27 mouse cellular contexts compared by ENCODE assay signal in genomic region chr2:6334011-6334410, GRCm38 (mm10). TPM values are rescaled to one million over a fixed set of nuclear protein-coding genes. Genes with fewer than 3 reads are reported as not detected.
DNase-seq lines count a peak whose midpoint lies in the region; ATAC-seq and TF ChIP-seq lines count a peak whose summit lies in the region.
"Had no signal": no experiment of that assay in that cellular context is flagged by ENCODE, and none has a peak within 500 bp of the region (broad histone marks: within the 10 kb centered on the region; RNA-seq: fewer than 3 reads in every experiment).

No protein-coding gene starts in this region.

- no peak for ATAC-seq in intestine, embryonic 16.5 days
- no peak for ATAC-seq in intestine, embryonic 15.5 days
- ATAC-seq in liver, postnatal 0 days = peak; percentile 84
- ATAC-seq: activated CD4-positive, CD25-positive, alpha-beta regulatory T cell, adult 4 months; midbrain, embryonic 16.5 days had no signal

- TF ChIP-seq CTCF in embryonic fibroblast, embryonic 13.5 days (IDR thresholded peaks at IDR 0.05; ENCODE audit: borderline replicate concordance, insufficient read depth, low read length) = no peak
- no peak for TF ChIP-seq CTCF in liver, postnatal 0 days (IDR thresholded peaks at IDR 0.05; ENCODE audit: low read depth)

- H3K27me3 ChIP-seq in intestine, embryonic 16.5 days (replicated peaks; ENCODE audit: control insufficient read depth, insufficient read depth, low read length) = no peaks in the 10 kb centered on the region
- H3K27me3 ChIP-seq in intestine, embryonic 15.5 days (replicated peaks) = no peaks in the 10 kb centered on the region
- H3K27me3 ChIP-seq in liver, postnatal 0 days (ENCODE audit: insufficient read depth, low read length) = no peaks in the 10 kb centered on the region
- H3K27me3 ChIP-seq: CH12.LX; embryonic facial prominence, embryonic 12.5 days; forebrain, embryonic 12.5 days; hindbrain, embryonic 13.5 days; neural tube, embryonic 15.5 days had no signal

- 71% methylated on average over 6 of the region's 6 CpGs for WGBS in intestine, embryonic 16.5 days
- 74% methylated on average over 6 of the region's 6 CpGs for WGBS in intestine, embryonic 15.5 days
- WGBS in liver, postnatal 0 days (ENCODE audit: insufficient replicate concordance) = 59% methylated on average over 6 of the region's 6 CpGs

- TF ChIP-seq EP300 in liver, postnatal 0 days (IDR thresholded peaks at IDR 0.05; ENCODE audit: low read depth) = no peak

- DNase-seq in kidney, postnatal 25 days = peak; percentile 41 to 64
- no peak for DNase-seq in kidney, postnatal 10 days
- DNase-seq in liver, postnatal 0 days = peak; percentile 52
- DNase-seq in thymus, postnatal 36 days = no peak
- DNase-seq: B cell, adult 2 months; cerebellum, adult 2 months; cerebellum, postnatal 25 days; heart, postnatal 36 days; right cerebral cortex, adult 18-20 months; right cerebral cortex, postnatal 4 days; thymus, postnatal 14 days had no signal

- no peak for TF ChIP-seq POLR2A in embryonic fibroblast, embryonic 13.5 days (IDR thresholded peaks at IDR 0.05; ENCODE audit: low read depth, low read length)

- H3K4me2 ChIP-seq in intestine, embryonic 16.5 days (ENCODE audit: low read depth, low read length) = no peak overlapping the region
- H3K4me2 ChIP-seq in intestine, embryonic 15.5 days (replicated peaks) = no peak overlapping the region
- no peak overlapping the region; the same call in 1 of the 2 replicates for H3K4me2 ChIP-seq in liver, postnatal 0 days (ENCODE audit: low read depth, low read length)
- H3K4me2 ChIP-seq: embryonic facial prominence, embryonic 12.5 days; forebrain, embryonic 12.5 days; hindbrain, embryonic 13.5 days; neural tube, embryonic 15.5 days had no signal

- H3K27ac ChIP-seq in intestine, embryonic 16.5 days (ENCODE audit: low read length) = peak overlapping the region; percentile 73
- H3K27ac ChIP-seq in intestine, embryonic 15.5 days = no peak overlapping the region
- H3K27ac ChIP-seq in embryonic fibroblast, embryonic 13.5 days (ENCODE audit: insufficient read depth, low read length) = 0 out of 2 replicates have a peak overlapping the region, but pooled peaks have one; percentile 26
- peak overlapping the region; percentile 83 for H3K27ac ChIP-seq in liver, postnatal 0 days (ENCODE audit: low read depth)
- H3K27ac ChIP-seq: embryonic facial prominence, embryonic 12.5 days; forebrain, embryonic 12.5 days; hindbrain, embryonic 13.5 days; layer of hippocampus, adult 2 months; limb, embryonic 10.5 days; liver, embryonic 14.5 days; midbrain, embryonic 10.5 days; neural tube, embryonic 15.5 days had no signal

- H3K4me1 ChIP-seq in intestine, embryonic 16.5 days (ENCODE audit: control insufficient read depth, insufficient read depth, low read length) = peaks cover 48% of the 10 kb centered on the region
- H3K4me1 ChIP-seq in intestine, embryonic 15.5 days (replicated peaks) = peaks cover 32% of the 10 kb centered on the region
- H3K4me1 ChIP-seq in embryonic fibroblast, embryonic 13.5 days (ENCODE audit: control insufficient read depth, insufficient read depth, low read length) = peaks cover 2% of the 10 kb centered on the region; the same call in 1 of the 2 replicates
- peaks cover 68% of the 10 kb centered on the region for H3K4me1 ChIP-seq in liver, postnatal 0 days (ENCODE audit: insufficient read depth)

- no peak overlapping the region for H3K4me3 ChIP-seq in intestine, embryonic 16.5 days (ENCODE audit: low read length)
- no peak overlapping the region for H3K4me3 ChIP-seq in intestine, embryonic 15.5 days (replicated peaks)
- H3K4me3 ChIP-seq in embryonic fibroblast, embryonic 13.5 days (ENCODE audit: insufficient read depth, low read length) = no peak overlapping the region
- H3K4me3 ChIP-seq in liver, postnatal 0 days (ENCODE audit: low read depth, low read length) = no peak overlapping the region
- H3K4me3 ChIP-seq: embryonic facial prominence, embryonic 12.5 days; erythroblast, embryonic 14.5 days; forebrain, embryonic 12.5 days; hindbrain, embryonic 13.5 days; layer of hippocampus, adult 2 months; limb, embryonic 10.5 days; midbrain, embryonic 10.5 days; neural tube, embryonic 15.5 days had no signal

- H3K9ac ChIP-seq in intestine, embryonic 16.5 days (ENCODE audit: low read depth, low read length) = no peak overlapping the region
- no peak overlapping the region for H3K9ac ChIP-seq in intestine, embryonic 15.5 days
- no peak overlapping the region for H3K9ac ChIP-seq in liver, postnatal 0 days (replicated peaks)
- H3K9ac ChIP-seq: embryonic facial prominence, embryonic 12.5 days; forebrain, embryonic 12.5 days; hindbrain, embryonic 13.5 days; liver, embryonic 14.5 days; neural tube, embryonic 15.5 days had no signal

- H3K9me3 ChIP-seq in intestine, embryonic 16.5 days (ENCODE audit: control insufficient read depth, low read length) = no peaks in the 10 kb centered on the region
- no peaks in the 10 kb centered on the region for H3K9me3 ChIP-seq in intestine, embryonic 15.5 days
- no peaks in the 10 kb centered on the region for H3K9me3 ChIP-seq in liver, postnatal 0 days (ENCODE audit: low read length)
- H3K9me3 ChIP-seq: embryonic facial prominence, embryonic 12.5 days; forebrain, embryonic 12.5 days; G1E; hindbrain, embryonic 13.5 days; limb, embryonic 10.5 days; midbrain, embryonic 10.5 days; neural tube, embryonic 15.5 days had no signal

- no peaks in the 10 kb centered on the region for H3K36me3 ChIP-seq in intestine, embryonic 16.5 days (ENCODE audit: control insufficient read depth, insufficient read depth, low read length)
- no peaks in the 10 kb centered on the region for H3K36me3 ChIP-seq in intestine, embryonic 15.5 days
- no peaks in the 10 kb centered on the region for H3K36me3 ChIP-seq in liver, postnatal 0 days (replicated peaks; ENCODE audit: insufficient read depth, low read length)
- H3K36me3 ChIP-seq: embryonic facial prominence, embryonic 12.5 days; hindbrain, embryonic 13.5 days; neural tube, embryonic 15.5 days had no signal

RNA-seq across cellular contexts. Expression of gene Usp6nl, which starts 11.5 kb away (rescaled TPM):
- 7.8 and 8.4 TPM in 2 replicates for polyA plus RNA-seq in intestine, embryonic 16.5 days (2015; fragmentation: Nextera tagmentation; extraction: Ambion mirVana)
- polyA plus RNA-seq in intestine, embryonic 15.5 days (2015; fragmentation: Nextera tagmentation; extraction: Ambion mirVana) = 9.4 and 11.8 TPM in 2 replicates
- polyA plus RNA-seq in embryonic fibroblast, embryonic 13.5 days (2011; ENCODE audit: insufficient read length, low read depth, missing spikeins) = 12.7 and 13.2 TPM in 2 replicates
- polyA plus RNA-seq in liver, postnatal 0 days (2015; fragmentation: Nextera tagmentation; extraction: Ambion mirVana) = 4.6 and 5.1 TPM in 2 replicates

Comparison
In these comparisons a context has a peak if more than half of its experiments do, and no peak if none do; other contexts are left out.
1. DNase-seq: peak in kidney, postnatal 25 days (2 of 2) and liver, postnatal 0 days (single experiment); none in kidney, postnatal 10 days (single experiment) and thymus, postnatal 36 days (0 of 2).